Mouse (Mus musculus) forebrain, embryonic 10.5 days (tissue): ENCODE results near the gene Arid2. TPM values are rescaled to one million over a fixed set of nuclear protein-coding genes. Genes with fewer than 3 reads are reported as not detected.

Source experiments
- DNase-seq: peaks from one replicate; pipeline ENCODE4 v3.0.0-alpha.2; 2017; ENCODE audit warnings: low spot score; ENCODE audit errors: extremely low spot score
- H3K27ac ChIP-seq: fragments of 300-500 bp; sonication (generic); 2 replicates; pipeline ENCODE4 v1.5.1; 2016; ENCODE audit warnings: mild to moderate bottlenecking
- H3K27me3 ChIP-seq: fragments of 300-500 bp; sonication (generic); 2 replicates; pipeline ENCODE4 v1.6.1; 2016; ENCODE audit warnings: mild to moderate bottlenecking; ENCODE audit not compliant: poor library complexity, severe bottlenecking
- H3K36me3 ChIP-seq: fragments of 300-500 bp; sonication (generic); replicated peaks from 2 replicates; pipeline ENCODE4 v1.6.1; 2016; ENCODE audit warnings: mild to moderate bottlenecking, moderate library complexity
- H3K4me1 ChIP-seq: fragments of 300-500 bp; sonication (generic); 2 replicates; pipeline ENCODE4 v1.6.1; 2016
- H3K4me3 ChIP-seq: fragments of 300-500 bp; sonication (generic); 2 replicates; pipeline ENCODE4 v1.5.1; 2016; ENCODE audit warnings: mild to moderate bottlenecking, moderate library complexity
- H3K9me3 ChIP-seq: fragments of 300-500 bp; sonication (generic); 2 replicates; pipeline ENCODE4 v1.6.1; 2016; ENCODE audit warnings: mild to moderate bottlenecking, moderate library complexity
- whole genome bisulfite sequencing: fragments of 180-500 bp; shearing (Covaris S2); methylation state at CpG from one replicate; pipeline ENCODE4 v1.1.7; 2016; 5-methylcytosine and 5-hydroxymethylcytosine counted together
- polyA plus RNA-seq: library from polyadenylated mRNA; unstranded; fragments of >200 nt; fragmentation: Nextera tagmentation; extraction: Ambion mirVana; gene quantifications from 2 replicates; pipeline ENCODE4 v1.2.1, GENCODE M21; 2016

Arid2 gene
- polyA plus RNA-seq, 1 experiment from 2014 or later: 28.7 TPM

DNA sequence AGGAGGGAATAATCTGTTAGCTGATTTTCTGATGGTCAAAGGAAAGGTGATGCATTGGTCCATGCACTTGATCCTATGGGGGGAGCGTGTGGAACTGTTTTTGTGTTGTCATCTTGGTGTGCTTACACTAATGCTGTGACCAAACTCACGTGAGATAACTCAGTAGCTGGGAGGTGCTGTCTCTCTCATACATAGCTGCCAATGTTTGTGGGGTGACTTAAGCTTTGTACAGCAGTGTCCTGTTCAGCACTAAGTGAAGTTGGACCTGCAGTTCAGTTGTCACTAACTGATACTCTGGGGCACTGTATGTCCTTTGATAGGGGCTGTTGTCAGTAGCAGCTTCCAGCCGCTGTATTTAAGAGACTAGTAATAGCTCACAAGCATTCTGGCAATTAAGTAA lies 43.2 kb downstream of the Arid2 start:
- WGBS: 87% methylated on average over 3 of the region's 3 CpGs
- Histone ChIP-seq H3K27ac (no peak overlapping the region), H3K9me3 (no peaks in the 10 kb centered on the region), H3K27me3 (no peaks in the 10 kb centered on the region), H3K36me3 (peaks cover 28% of the 10 kb centered on the region), H3K4me3 (no peak overlapping the region), H3K4me1 (peaks cover 16% of the 10 kb centered on the region)
- no peak for DNase-seq

DNA sequence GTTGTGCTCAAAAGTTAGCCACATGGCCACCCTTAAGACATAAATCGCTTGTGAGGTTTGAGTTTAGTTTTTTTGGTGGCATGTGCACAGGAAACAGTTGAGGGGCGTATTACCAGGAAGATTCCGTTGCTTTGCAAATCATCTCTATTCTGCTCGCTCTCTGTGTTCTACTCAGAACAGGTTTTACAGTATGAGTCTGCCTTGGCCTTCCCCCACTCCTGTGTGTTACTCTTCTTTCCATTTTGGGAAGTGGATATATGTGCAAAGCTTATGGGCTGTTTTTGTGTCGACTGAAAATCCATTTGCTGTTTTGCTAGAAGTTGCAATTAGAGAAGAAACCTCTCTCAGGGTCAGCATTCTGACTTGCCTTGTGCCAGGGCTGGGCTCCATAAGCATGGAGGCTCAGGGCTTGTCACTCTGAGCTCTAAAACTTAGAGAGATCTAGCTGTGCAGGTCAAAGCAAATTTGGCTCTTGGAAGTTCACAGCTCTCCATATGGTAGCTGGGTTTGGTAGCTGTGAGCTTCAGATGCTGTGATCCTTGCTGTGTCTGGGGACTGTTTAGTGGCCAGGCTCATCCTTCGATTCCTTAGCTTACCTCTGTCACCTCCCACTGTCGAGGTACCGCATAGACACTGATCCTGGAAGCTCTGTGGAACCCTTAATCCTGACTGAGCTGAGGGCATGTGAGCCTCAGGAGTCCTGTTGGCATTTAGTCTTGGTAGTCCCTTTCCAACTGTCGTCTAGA lies 45.3 kb downstream of the Arid2 start:
- Histone ChIP-seq H3K27ac (no peak overlapping the region), H3K4me3 (no peak overlapping the region)
- 84% methylated on average over 9 of the region's 9 CpGs for WGBS

DNA sequence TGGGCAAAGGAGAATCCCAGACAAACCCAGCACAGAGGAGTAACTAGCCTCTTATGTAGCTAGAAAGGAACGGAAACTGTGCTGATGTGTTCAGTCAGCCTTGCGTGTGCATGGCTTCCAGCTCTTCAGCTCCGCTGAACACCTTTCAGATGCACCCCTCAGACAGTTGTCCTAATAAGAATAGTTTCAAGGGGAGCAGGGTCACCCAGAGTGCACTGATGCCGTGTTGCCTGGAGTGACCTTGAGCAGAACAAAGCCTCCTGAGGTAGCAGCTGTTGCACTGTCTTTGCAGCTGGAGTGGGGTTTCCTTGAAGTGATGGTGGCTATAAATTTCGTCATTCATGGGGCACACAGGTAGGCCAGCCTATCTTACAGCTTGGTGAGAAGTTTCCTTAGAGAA lies 46.0 kb downstream of the Arid2 start:
- Histone ChIP-seq H3K27me3 (no peaks in the 10 kb centered on the region), H3K9me3 (no peaks in the 10 kb centered on the region; the same call in 1 of the 2 replicates), H3K4me3 (no peak overlapping the region), H3K27ac (no peak overlapping the region), H3K36me3 (peaks cover 16% of the 10 kb centered on the region), H3K4me1 (peaks cover 16% of the 10 kb centered on the region)
- 70% methylated on average over 5 of the region's 5 CpGs for WGBS
- DNase-seq: no peak

More for the DNA sequence above, 45.3 kb downstream of the Arid2 start:
- Histone ChIP-seq H3K36me3 (peaks cover 19% of the 10 kb centered on the region), H3K9me3 (no peaks in the 10 kb centered on the region; the same call in 1 of the 2 replicates), H3K27me3 (no peaks in the 10 kb centered on the region), H3K4me1 (peaks cover 16% of the 10 kb centered on the region)
- no peak for DNase-seq

DNA sequence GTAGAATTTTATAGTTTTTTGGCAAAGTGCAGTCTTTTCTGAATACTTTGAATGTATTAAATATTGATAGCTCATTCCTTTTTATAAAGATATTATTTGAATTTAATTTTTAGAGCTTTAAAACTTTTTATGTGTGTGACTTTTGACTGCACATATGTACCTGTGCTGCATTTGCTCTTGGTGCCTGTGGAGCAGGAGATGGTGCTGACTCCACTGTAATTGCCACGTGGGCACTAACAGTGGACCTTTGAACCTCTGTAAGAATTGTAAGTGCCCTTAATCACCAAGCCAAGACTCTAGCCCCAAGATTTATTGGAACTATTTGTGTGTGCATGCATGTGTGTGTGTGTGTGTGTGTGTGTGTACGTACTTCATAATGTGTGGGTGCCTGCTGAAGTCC lies 53.6 kb downstream of the Arid2 start:
- Histone ChIP-seq H3K9me3 (no peaks in the 10 kb centered on the region; the same call in 1 of the 2 replicates), H3K27ac (no peak overlapping the region), H3K4me3 (no peak overlapping the region), H3K4me1 (no peaks in the 10 kb centered on the region), H3K27me3 (no peaks in the 10 kb centered on the region), H3K36me3 (peaks cover 4% of the 10 kb centered on the region; the same call in 1 of the 2 replicates)
- 92% methylated on average over 2 of the region's 2 CpGs for WGBS
- DNase-seq: no peak

DNA sequence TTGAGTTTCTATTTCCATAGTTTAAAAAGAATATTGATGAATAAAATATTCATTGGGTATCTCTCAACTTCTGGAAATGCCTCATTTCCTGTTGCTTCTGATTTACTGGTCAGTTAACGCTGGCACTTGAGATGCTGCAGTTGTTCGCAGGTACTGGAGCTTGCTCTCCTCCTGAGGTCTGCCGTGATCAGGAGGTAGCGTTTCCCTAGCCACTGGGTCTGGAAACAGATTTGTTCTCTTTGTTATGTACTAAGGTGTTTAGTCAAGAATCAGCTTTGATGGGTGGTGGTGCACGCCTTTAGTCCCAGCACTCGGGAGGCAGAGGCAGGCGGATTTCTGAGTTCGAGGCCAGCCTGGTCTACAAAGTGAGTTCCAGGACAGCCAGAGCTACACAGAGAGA lies 54.8 kb downstream of the Arid2 start:
- Histone ChIP-seq H3K4me3 (no peak overlapping the region), H3K27me3 (no peaks in the 10 kb centered on the region), H3K4me1 (0 out of 2 replicates have a peak, but pooled peaks cover 5% of the 10 kb centered on the region), H3K27ac (no peak overlapping the region), H3K9me3 (no peaks in the 10 kb centered on the region; the same call in 1 of the 2 replicates), H3K36me3 (no peaks in the 10 kb centered on the region; the same call in 1 of the 2 replicates)
- DNase-seq: no peak
- WGBS: 94% methylated on average over 8 of the region's 8 CpGs

DNA sequence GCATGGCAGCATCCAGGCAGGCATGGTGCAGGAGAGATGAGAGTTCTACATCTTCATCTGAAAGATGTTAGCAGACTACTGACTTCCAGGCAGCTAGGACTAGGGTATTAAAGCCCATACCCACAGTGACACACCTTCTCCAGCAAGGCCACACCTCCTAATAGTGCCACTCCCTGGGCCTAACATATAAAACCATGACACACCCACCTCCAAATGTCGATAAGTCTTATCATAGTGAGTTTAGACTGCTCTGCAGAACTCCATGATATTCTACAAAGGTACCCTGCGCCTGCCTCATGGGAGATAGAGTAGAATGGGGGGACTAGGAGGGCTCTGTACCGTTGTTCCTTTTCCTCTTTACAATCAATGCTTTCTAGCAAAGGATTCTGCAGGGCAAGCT lies 55.6 kb downstream of the Arid2 start:
- H3K9me3 ChIP-seq: no peaks in the 10 kb centered on the region; the same call in 1 of the 2 replicates
- no peaks in the 10 kb centered on the region; the same call in 1 of the 2 replicates for H3K36me3 ChIP-seq
- H3K4me1 ChIP-seq: 0 out of 2 replicates have a peak, but pooled peaks cover 5% of the 10 kb centered on the region
- H3K27me3 ChIP-seq: no peaks in the 10 kb centered on the region
- no peak for DNase-seq
- 91% methylated on average over 3 of the region's 3 CpGs for WGBS
- no peak overlapping the region for H3K27ac ChIP-seq
- H3K4me3 ChIP-seq: no peak overlapping the region

- no peak for DNase-seq
- peaks cover 8% of the 10 kb centered on the region for H3K36me3 ChIP-seq
- H3K27ac ChIP-seq: no peak overlapping the region
- no peaks in the 10 kb centered on the region for H3K27me3 ChIP-seq
- H3K9me3 ChIP-seq: no peaks in the 10 kb centered on the region
- 0 out of 2 replicates have a peak, but pooled peaks cover 5% of the 10 kb centered on the region for H3K4me1 ChIP-seq
- WGBS: 69% methylated on average over 6 of the region's 7 CpGs
- H3K4me3 ChIP-seq: no peak overlapping the region
Observed at GRCm38 (mm10) chr15:96344591-96345285, 57.4 kb downstream of the Arid2 start.

- no peak overlapping the region for H3K27ac ChIP-seq
- H3K4me1 ChIP-seq: 0 out of 2 replicates have a peak, but pooled peaks cover 5% of the 10 kb centered on the region
- DNase-seq: no peak
- H3K9me3 ChIP-seq: no peaks in the 10 kb centered on the region
- no peaks in the 10 kb centered on the region for H3K27me3 ChIP-seq
- WGBS: 91% methylated on average over 6 of the region's 6 CpGs
- no peak overlapping the region for H3K4me3 ChIP-seq
- H3K36me3 ChIP-seq: peaks cover 14% of the 10 kb centered on the region
Observed at GRCm38 (mm10) chr15:96345312-96345849, 58.1 kb downstream of the Arid2 start.

GRCm38 (mm10) chr15:96351432-96351831 lies 64.1 kb downstream of the Arid2 start:
- Histone ChIP-seq H3K9me3 (no peaks in the 10 kb centered on the region), H3K4me3 (no peak overlapping the region), H3K27me3 (no peaks in the 10 kb centered on the region), H3K36me3 (peaks cover 67% of the 10 kb centered on the region), H3K27ac (no peak overlapping the region), H3K4me1 (0 out of 2 replicates have a peak, but pooled peaks cover under 1% of the 10 kb centered on the region)
- 95% methylated on average over 9 of the region's 9 CpGs for WGBS
- no peak for DNase-seq

DNA sequence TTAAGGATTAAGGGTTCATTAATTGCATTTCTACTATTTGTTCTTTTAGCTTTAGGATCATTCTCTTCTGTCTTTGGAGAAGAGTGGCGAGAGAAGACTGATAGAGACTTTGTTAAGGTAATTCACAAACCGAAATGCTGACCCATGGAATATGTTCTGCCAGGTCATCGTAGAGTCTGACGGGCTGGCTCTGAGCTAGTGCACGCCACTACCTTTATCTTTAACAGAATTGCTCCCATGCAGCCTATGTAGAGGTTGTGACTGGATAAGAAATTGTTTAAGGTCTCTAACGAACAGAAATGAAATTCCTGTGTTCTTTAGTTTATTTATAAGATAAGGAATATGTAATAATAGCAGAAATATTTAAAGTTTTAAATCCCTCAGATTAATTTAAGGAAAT lies 71.6 kb downstream of the Arid2 start:
- H3K36me3 ChIP-seq: peaks cover 93% of the 10 kb centered on the region
- H3K4me1 ChIP-seq: no peaks in the 10 kb centered on the region
- no peaks in the 10 kb centered on the region for H3K27me3 ChIP-seq
- 94% methylated on average over 6 of the region's 6 CpGs for WGBS
- H3K27ac ChIP-seq: no peak overlapping the region
- H3K4me3 ChIP-seq: no peak overlapping the region
- H3K9me3 ChIP-seq: no peaks in the 10 kb centered on the region
- DNase-seq: no peak

DNA sequence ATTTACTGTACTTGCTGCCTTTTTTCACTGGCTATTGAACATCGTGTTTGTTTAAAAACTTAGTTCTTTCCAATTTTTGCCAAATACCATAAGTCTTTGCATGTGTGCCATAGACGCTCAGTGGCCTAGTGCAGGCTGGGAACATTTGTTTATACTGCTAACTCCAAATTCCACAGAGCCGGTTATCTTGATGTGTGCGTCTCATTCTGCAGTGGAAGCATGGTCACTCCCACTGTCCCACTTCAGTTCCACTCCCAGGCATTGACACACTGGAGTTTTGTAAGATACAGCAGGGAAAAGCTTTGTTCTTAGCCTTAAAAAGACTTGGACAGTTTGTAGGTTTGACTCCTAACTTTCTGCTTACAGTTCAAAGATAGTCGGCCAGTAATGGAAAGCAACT lies 73.3 kb downstream of the Arid2 start:
- Histone ChIP-seq H3K9me3 (no peaks in the 10 kb centered on the region), H3K27me3 (no peaks in the 10 kb centered on the region), H3K4me3 (no peak overlapping the region), H3K27ac (no peak overlapping the region), H3K4me1 (no peaks in the 10 kb centered on the region), H3K36me3 (peaks cover 99% of the 10 kb centered on the region)
- WGBS: 92% methylated on average over 5 of the region's 5 CpGs
- DNase-seq: no peak

- H3K36me3 ChIP-seq: peaks cover 99% of the 10 kb centered on the region
- no peaks in the 10 kb centered on the region for H3K27me3 ChIP-seq
- H3K9me3 ChIP-seq: no peaks in the 10 kb centered on the region
- H3K27ac ChIP-seq: no peak overlapping the region
- WGBS: 87% methylated on average over 3 of the region's 3 CpGs
- no peaks in the 10 kb centered on the region for H3K4me1 ChIP-seq
- DNase-seq: no peak
- H3K4me3 ChIP-seq: no peak overlapping the region
Observed at GRCm38 (mm10) chr15:96365351-96365750, 78.0 kb downstream of the Arid2 start.
